Mouse (Mus musculus) pancreas, adult 10 weeks (tissue): ENCODE data around the gene Fbxw21. TPM values are rescaled to one million over a fixed set of nuclear protein-coding genes. Genes with fewer than 3 reads are reported as not detected.

Experiments
- polyA plus RNA-seq: library from polyadenylated mRNA; stranded (reverse); fragments of 350-450 nt; fragmentation: Illumina TruSeq; extraction: RNeasy Lipid Tissue Mini Kit (QIAGEN cat#74804); gene quantifications from one replicate; pipeline ENCODE4 v1.2.3, GENCODE M21; 2015; ENCODE audit warnings: low read depth, low replicate concordance; ENCODE audit not compliant: insufficient read depth

Gene Fbxw21
- polyA plus RNA-seq, result not detected

GRCm38 (mm10) chr9:109161941-109162340 is at the start of gene Fbxw21:
Gene Fbxw21 (minus strand): TSS chr9:109162041.

DNA sequence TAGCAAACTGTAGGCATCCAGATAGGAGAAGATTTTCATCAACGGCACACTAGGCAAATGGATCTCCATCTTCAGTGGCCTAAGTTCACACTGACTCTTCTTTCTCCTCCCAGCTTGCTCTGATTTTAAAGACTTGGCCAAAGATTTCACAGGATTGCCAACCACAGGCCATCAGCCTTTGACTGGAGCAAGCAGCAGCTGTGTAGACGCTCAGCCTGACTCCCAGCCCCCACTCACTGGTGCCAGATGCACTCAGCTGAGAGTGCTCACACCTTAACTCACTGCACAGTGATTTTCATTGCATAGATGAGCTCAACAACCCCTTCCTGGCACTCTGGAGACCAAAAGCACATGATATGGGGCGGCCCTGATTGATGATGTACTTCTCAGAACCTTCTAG is 34.0 kb upstream of the Fbxw21 start, which contains the start of gene Fbxw13:
Gene Fbxw13, minus strand, starts transcription at position 101 of the 400 bp plus-strand sequence.

DNA sequence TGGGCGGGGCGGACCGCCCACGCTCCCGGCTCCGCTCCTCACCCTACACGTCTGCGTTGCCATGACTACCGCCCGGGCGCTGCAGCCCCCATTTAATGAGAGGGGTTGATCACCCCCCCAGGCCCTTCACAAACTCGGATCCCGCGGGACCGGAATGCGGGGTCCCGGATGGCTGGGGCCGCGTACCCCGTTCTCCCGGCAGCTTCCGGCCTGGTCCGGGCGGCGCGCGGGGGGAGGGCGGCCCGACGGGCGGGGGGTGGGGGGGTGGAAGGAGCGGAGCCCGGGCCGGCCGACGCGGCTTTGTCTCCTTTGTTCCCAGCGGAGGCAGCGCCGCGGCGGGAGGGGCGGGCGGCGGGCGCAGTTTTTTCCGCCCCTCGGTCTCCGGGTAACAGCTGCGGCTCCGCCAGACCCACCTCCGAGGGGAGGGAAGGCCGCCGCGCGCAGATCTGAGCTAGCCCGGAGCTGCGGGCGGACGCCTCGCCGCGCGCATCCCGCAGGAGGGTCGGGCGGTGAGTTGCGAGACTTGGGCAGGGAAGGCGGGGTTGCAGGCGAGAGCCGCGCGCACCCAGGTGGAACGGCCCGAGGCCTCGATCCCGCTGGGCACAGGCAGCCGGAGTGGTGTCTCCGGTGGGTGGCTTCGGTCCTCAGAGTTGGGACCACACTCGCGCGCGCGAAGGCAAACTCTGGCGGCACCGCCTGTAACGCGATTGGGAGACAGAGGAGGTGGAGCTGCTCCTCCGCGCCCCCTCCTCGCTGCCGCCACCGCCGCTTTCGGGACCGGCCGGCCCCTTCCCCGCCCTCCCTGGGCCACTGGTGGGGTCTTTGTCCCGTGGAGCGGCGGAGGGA is 66.5 kb downstream of the Fbxw21 start, which contains the start of gene Plxnb1:
Gene Plxnb1, plus strand, starts transcription at position 253 of the 846 bp plus-strand sequence.

Other genes starting within 250 kb of the Fbxw21 start
- not detected for gene Tmem89, start 247.4 kb downstream of the Fbxw21 start, polyA plus RNA-seq
- gene Uqcrc1, start 225.4 kb downstream of the Fbxw21 start, polyA plus RNA-seq, result 35.3 TPM
- gene Col7a1, start 208.5 kb downstream of the Fbxw21 start, polyA plus RNA-seq, result 130 TPM
- gene Ucn2, start 176.0 kb downstream of the Fbxw21 start, polyA plus RNA-seq, result 3.3 TPM
- gene Pfkfb4, start 170.3 kb downstream of the Fbxw21 start, polyA plus RNA-seq, result 2.3 TPM
- gene Shisa5, start 123.5 kb downstream of the Fbxw21 start, polyA plus RNA-seq, result 39.1 TPM
- gene Trex1, start 102.3 kb downstream of the Fbxw21 start, polyA plus RNA-seq, result 5.4 TPM
- gene Atrip, start 87.9 kb downstream of the Fbxw21 start, polyA plus RNA-seq, result 3.1 TPM
- 0.74 TPM for gene Ccdc51, start 79.5 kb downstream of the Fbxw21 start, polyA plus RNA-seq
- 54.7 TPM for gene Tma7, start 79.5 kb downstream of the Fbxw21 start, polyA plus RNA-seq
- gene Plxnb1, start 66.7 kb downstream of the Fbxw21 start, polyA plus RNA-seq, result 8.9 TPM
- gene Fbxw13, start 33.9 kb upstream of the Fbxw21 start, polyA plus RNA-seq, result not detected
- gene Fbxw20, start 72.7 kb upstream of the Fbxw21 start, polyA plus RNA-seq, result not detected
- not detected for gene Fbxw14, start 125.6 kb upstream of the Fbxw21 start, polyA plus RNA-seq
- gene Fbxw28, start 177.6 kb upstream of the Fbxw21 start, polyA plus RNA-seq, result not detected
- not detected for gene Fbxw22, start 242.3 kb upstream of the Fbxw21 start, polyA plus RNA-seq